9 mouse cellular contexts compared by ENCODE assay signal in the genomic region with DNA sequence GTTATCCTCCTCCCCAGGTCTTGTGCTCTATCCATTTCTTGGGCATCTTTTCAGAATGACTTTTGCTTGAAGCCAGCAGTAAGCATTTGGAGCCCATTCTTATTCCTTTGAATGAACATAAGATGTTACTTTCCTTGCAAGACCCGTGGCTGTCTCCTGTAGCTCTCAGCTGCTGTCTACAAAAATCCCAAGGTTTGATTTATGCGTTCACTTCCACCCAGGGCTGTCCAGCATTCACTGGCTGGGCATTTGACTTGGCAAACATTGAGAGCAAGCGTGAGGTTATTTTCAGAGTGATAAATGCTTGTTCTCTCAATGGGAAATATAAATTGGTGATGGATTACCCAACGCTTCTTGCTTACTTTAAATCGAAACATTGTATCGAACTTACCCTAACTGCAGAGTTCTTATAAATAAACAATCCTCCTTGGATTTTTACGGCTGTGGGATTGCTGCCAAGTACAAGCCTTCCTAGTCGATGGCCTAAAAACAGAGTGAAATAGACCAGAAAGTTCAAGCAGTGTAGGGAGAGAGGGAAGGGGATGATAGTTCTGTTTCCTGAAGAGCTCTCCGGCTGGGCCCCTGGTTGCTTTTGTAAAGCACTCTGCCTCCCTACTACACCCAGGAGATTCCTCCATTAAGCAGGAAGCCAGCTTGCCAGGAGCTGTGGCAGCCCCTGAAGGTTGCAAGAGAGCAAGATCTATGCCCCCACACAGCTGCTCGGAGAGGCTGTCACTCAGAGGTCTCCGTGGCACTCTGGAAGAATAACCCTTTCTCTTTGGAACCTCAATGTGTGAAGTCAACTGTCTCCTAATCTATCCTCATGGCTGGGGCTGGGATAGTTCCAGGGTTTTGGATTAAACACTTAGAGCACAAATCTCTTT.
A peak's percentile ranks its signal among the peaks of the same experiment; 100 is the strongest.
DNase-seq lines count a peak whose midpoint lies in the region; ATAC-seq lines count a peak whose summit lies in the region.
"Had no signal": no experiment of that assay in that cellular context is flagged by ENCODE, and none has a peak within 500 bp of the region (broad histone marks: within the 10 kb centered on the region; RNA-seq: fewer than 3 reads in every experiment).

No protein-coding gene starts in this region.

- H3K4me3 ChIP-seq in embryonic facial prominence, embryonic 11.5 days (ENCODE audit: low read depth, low read length) = no peak overlapping the region
- no peak overlapping the region for H3K4me3 ChIP-seq in intestine, embryonic 16.5 days (ENCODE audit: low read length)
- H3K4me3 ChIP-seq in midbrain, embryonic 11.5 days (ENCODE audit: low read depth, low read length) = no peak overlapping the region

- H3K9ac ChIP-seq in embryonic facial prominence, embryonic 11.5 days (replicated peaks; ENCODE audit: low read length) = peak overlapping the region; percentile 28; the same call in 1 of the 2 replicates
- H3K9ac ChIP-seq in intestine, embryonic 16.5 days (ENCODE audit: low read depth, low read length) = no peak overlapping the region
- 0 out of 2 replicates have a peak overlapping the region, but pooled peaks have one; percentile 27 for H3K9ac ChIP-seq in midbrain, embryonic 11.5 days (ENCODE audit: low read length)

- no peaks in the 10 kb centered on the region for H3K36me3 ChIP-seq in embryonic facial prominence, embryonic 11.5 days (replicated peaks; ENCODE audit: control insufficient read depth, insufficient read depth, low read depth, low read length)
- H3K36me3 ChIP-seq in intestine, embryonic 16.5 days (ENCODE audit: control insufficient read depth, insufficient read depth, low read length) = no peaks in the 10 kb centered on the region
- H3K36me3 ChIP-seq in midbrain, embryonic 11.5 days (ENCODE audit: control insufficient read depth, insufficient read depth, low read length) = no peaks in the 10 kb centered on the region

- H3K27me3 ChIP-seq in embryonic facial prominence, embryonic 11.5 days (ENCODE audit: control insufficient read depth, insufficient read depth, low read length) = no peaks in the 10 kb centered on the region
- no peaks in the 10 kb centered on the region for H3K27me3 ChIP-seq in intestine, embryonic 16.5 days (replicated peaks; ENCODE audit: control insufficient read depth, insufficient read depth, low read length)
- no peaks in the 10 kb centered on the region for H3K27me3 ChIP-seq in midbrain, embryonic 11.5 days (ENCODE audit: control insufficient read depth, insufficient read depth, low read length)

- no peak; the same call in 1 of the 2 replicates for ATAC-seq in embryonic facial prominence, embryonic 11.5 days (replicated peaks; ENCODE audit: insufficient number of reproducible peaks, low FRiP score, low TSS enrichment, low read depth)
- 0 out of 2 replicates have a peak, but pooled peaks have one; percentile 53 for ATAC-seq in intestine, embryonic 16.5 days
- peak; percentile 82 for ATAC-seq in midbrain, embryonic 11.5 days (ENCODE audit: low FRiP score)
- ATAC-seq in inflammation-experienced regulatory T-cells, adult 6 months = no peak

- H3K4me2 ChIP-seq in embryonic facial prominence, embryonic 11.5 days (ENCODE audit: low read depth, low read length) = no peak overlapping the region
- H3K4me2 ChIP-seq in intestine, embryonic 16.5 days (ENCODE audit: low read depth, low read length) = peak overlapping the region; percentile 20; the same call in 1 of the 2 replicates
- peak overlapping the region; percentile 4; the same call in 1 of the 2 replicates for H3K4me2 ChIP-seq in midbrain, embryonic 11.5 days

- H3K4me1 ChIP-seq in embryonic facial prominence, embryonic 11.5 days (ENCODE audit: control insufficient read depth, insufficient read depth, low read length) = 0 out of 2 replicates have a peak, but pooled peaks cover 3% of the 10 kb centered on the region
- no peaks in the 10 kb centered on the region for H3K4me1 ChIP-seq in intestine, embryonic 16.5 days (ENCODE audit: control insufficient read depth, insufficient read depth, low read length)
- H3K4me1 ChIP-seq in midbrain, embryonic 11.5 days (ENCODE audit: control insufficient read depth, insufficient read depth, low read length) = peaks cover 11% of the 10 kb centered on the region

- DNase-seq in adipocyte (ENCODE audit: low spot score) = peak; percentile 7
- no peak for DNase-seq in embryonic facial prominence, embryonic 11.5 days (ENCODE audit: low spot score)
- peak; percentile 92 for DNase-seq in midbrain, embryonic 11.5 days (ENCODE audit: low spot score, missing footprints)
- no peak for DNase-seq in yolk sac, embryonic 10.5 days (ENCODE audit: low spot score)
- DNase-seq in cerebellum, postnatal 4 days (ENCODE audit: low spot score in 2 of 2) = no peak
- no peak for DNase-seq in left cerebral cortex, adult 8-10 months (ENCODE audit: low spot score in 2 of 2)
- DNase-seq: spleen, adult 18-20 months had no signal

- no peaks in the 10 kb centered on the region for H3K9me3 ChIP-seq in embryonic facial prominence, embryonic 11.5 days (replicated peaks; ENCODE audit: control insufficient read depth, low read length)
- H3K9me3 ChIP-seq in intestine, embryonic 16.5 days (ENCODE audit: control insufficient read depth, low read length) = no peaks in the 10 kb centered on the region
- no peaks in the 10 kb centered on the region for H3K9me3 ChIP-seq in midbrain, embryonic 11.5 days (ENCODE audit: control insufficient read depth, low read length)

- H3K27ac ChIP-seq in embryonic facial prominence, embryonic 11.5 days (replicated peaks; ENCODE audit: low read depth, low read length) = peak overlapping the region; percentile 13
- peak overlapping the region; percentile 65; the same call in 1 of the 2 replicates for H3K27ac ChIP-seq in intestine, embryonic 16.5 days (ENCODE audit: low read length)
- peak overlapping the region; percentile 57 for H3K27ac ChIP-seq in midbrain, embryonic 11.5 days (ENCODE audit: low read depth, low read length)

- 46% methylated on average over 11 of the region's 11 CpGs for WGBS in embryonic facial prominence, embryonic 11.5 days
- 18% methylated on average over 11 of the region's 11 CpGs for WGBS in intestine, embryonic 16.5 days
- 45% methylated on average over 11 of the region's 11 CpGs for WGBS in midbrain, embryonic 11.5 days

Comparison
In these comparisons a context has a peak if more than half of its experiments do, and no peak if none do; other contexts are left out.
1. DNase-seq: peak in adipocyte (single experiment) and midbrain, embryonic 11.5 days (single experiment); none in embryonic facial prominence, embryonic 11.5 days (single experiment), yolk sac, embryonic 10.5 days (single experiment), cerebellum, postnatal 4 days (0 of 2) and left cerebral cortex, adult 8-10 months (0 of 2).
2. ATAC-seq: peak in intestine, embryonic 16.5 days (single experiment) and midbrain, embryonic 11.5 days (single experiment); none in embryonic facial prominence, embryonic 11.5 days (single experiment) and inflammation-experienced regulatory T-cells, adult 6 months (single experiment).
3. H3K27ac ChIP-seq: peak in every context shown above with its lines; median percentile 65 in intestine, embryonic 16.5 days; 57 in midbrain, embryonic 11.5 days; 13 in embryonic facial prominence, embryonic 11.5 days.